Mouse (Mus musculus) G1E (cell line): ENCODE results near the gene Trip12. TPM values are rescaled to one million over a fixed set of nuclear protein-coding genes. Genes with fewer than 3 reads are reported as not detected.
A peak's percentile ranks its signal among the peaks of the same experiment; 100 is the strongest.

Source experiments
- ATAC-seq: 2 replicates; pipeline ENCODE4 v1.8.0; 2016; ENCODE audit warnings: mild to moderate bottlenecking; ENCODE audit not compliant: insufficient number of reproducible peaks, poor library complexity, low FRiP score, severe bottlenecking; ENCODE audit errors: extremely low read depth
- DNase-seq: peaks from one replicate; pipeline ENCODE4 v3.0.0; 2012; ENCODE audit warnings: low spot score
- H3K27me3 ChIP-seq: 2 replicates; pipeline ENCODE4 v1.6.1; 2012; ENCODE audit warnings: mild to moderate bottlenecking, low read length, inconsistent platforms; ENCODE audit not compliant: insufficient read depth
- H3K36me3 ChIP-seq: replicated peaks from 2 replicates; pipeline ENCODE3; 2012; ENCODE audit warnings: mild to moderate bottlenecking, inconsistent platforms
- H3K4me1 ChIP-seq: 2 replicates; pipeline ENCODE4 v1.6.1; 2012; ENCODE audit warnings: low read depth, low read length, inconsistent platforms, mixed read lengths; ENCODE audit not compliant: insufficient read depth
- H3K4me3 ChIP-seq: 2 replicates; pipeline ENCODE4 v1.5.1; 2012; ENCODE audit warnings: low read depth, mild to moderate bottlenecking, inconsistent platforms, low read length, moderate library complexity, mixed read lengths
- H3K9me3 ChIP-seq: replicated peaks from 2 replicates; pipeline ENCODE4 v1.6.1; 2012; ENCODE audit warnings: inconsistent platforms
- CTCF ChIP-seq: IDR thresholded peaks from 2 replicates; pipeline ENCODE4 v1.5.1; 2012; ENCODE audit warnings: low read depth, low read length, inconsistent platforms, mixed read lengths
- GATA1 ChIP-seq: IDR thresholded peaks from 2 replicates; pipeline ENCODE4 v1.6.1; 2012; ENCODE audit warnings: borderline replicate concordance, low read length, inconsistent platforms, mixed read lengths
- GATA2 ChIP-seq: IDR thresholded peaks from 2 replicates; pipeline ENCODE4 v1.6.1; 2012; ENCODE audit warnings: low read depth, low read length, inconsistent platforms, borderline replicate concordance
- POLR2AphosphoS5 ChIP-seq: IDR thresholded peaks from 2 replicates; pipeline ENCODE4 v1.6.1; 2012; ENCODE audit warnings: low read depth, low read length, inconsistent platforms; ENCODE audit not compliant: insufficient replicate concordance
- TAL1 ChIP-seq: conservative IDR thresholded peaks from 2 replicates; pipeline ENCODE4 v1.6.1; 2012; ENCODE audit warnings: low read depth, low read length, inconsistent platforms, mixed read lengths
- polyA plus RNA-seq: library from polyadenylated mRNA; stranded (reverse); fragments of >175 nt; gene quantifications from 2 replicates; pipeline ENCODE4 v1.2.3, GENCODE M21; 2012
- total RNA-seq, 2 experiments: library from RNA; stranded (forward) in 1 of 2; stranded (reverse) in 1 of 2; fragments of 200-1000 nt in 1 of 2; fragments of >200 nt in 1 of 2; fragmentation: Nextera tagmentation in 1 of 2; gene quantifications; 2 replicates each; pipeline ENCODE4 v1.2.3; 2014 to 2017

The Trip12 gene
- total and polyA plus RNA-seq, 3 experiments = 111 to 696 (median 620) TPM

- peaks cover 7% of the 10 kb centered on the region; the same call in 1 of the 2 replicates for H3K4me1 ChIP-seq
- no peak for ATAC-seq
Measured at GRCm38 (mm10) chr1:84882937-84883336, 42.6 kb upstream of the Trip12 start.

GRCm38 (mm10) chr1:84882066-84882532 lies 41.8 kb upstream of the Trip12 start:
- TF ChIP-seq POLR2AphosphoS5 = no peak
- TF ChIP-seq TAL1 = no peak
- no peak for TF ChIP-seq GATA1
- no peak for TF ChIP-seq CTCF
- TF ChIP-seq GATA2 = no peak
- Histone ChIP-seq H3K36me3 (no peaks in the 10 kb centered on the region), H3K27me3 (no peaks in the 10 kb centered on the region), H3K4me1 (peaks cover 7% of the 10 kb centered on the region; the same call in 1 of the 2 replicates), H3K9me3 (no peaks in the 10 kb centered on the region), H3K4me3 (no peak overlapping the region)
- ATAC-seq = no peak
- no peak for DNase-seq

More at GRCm38 (mm10) chr1:84882937-84883336, 42.6 kb upstream of the Trip12 start:
- TF ChIP-seq TAL1 (no peak), POLR2AphosphoS5 (no peak), GATA2 (no peak), GATA1 (no peak), CTCF (no peak)
- H3K4me3 ChIP-seq = no peak overlapping the region
- no peaks in the 10 kb centered on the region for H3K36me3 ChIP-seq
- H3K9me3 ChIP-seq = no peaks in the 10 kb centered on the region
- no peaks in the 10 kb centered on the region for H3K27me3 ChIP-seq
- no peak for DNase-seq

- DNase-seq = no peak
- no peak for TF ChIP-seq POLR2AphosphoS5
- TF ChIP-seq CTCF = peak; percentile 41; the same call in 1 of the 2 replicates
- Histone ChIP-seq H3K4me3 (no peak overlapping the region), H3K9me3 (no peaks in the 10 kb centered on the region), H3K4me1 (peaks cover 7% of the 10 kb centered on the region; the same call in 1 of the 2 replicates), H3K27me3 (no peaks in the 10 kb centered on the region), H3K36me3 (no peaks in the 10 kb centered on the region)
- peak; percentile 61 for ATAC-seq
Measured at GRCm38 (mm10) chr1:84881248-84882065, 41.1 kb upstream of the Trip12 start.

- no peak for TF ChIP-seq CTCF
- TF ChIP-seq GATA2 = no peak
- no peak for TF ChIP-seq GATA1
- TF ChIP-seq POLR2AphosphoS5 = no peak
- no peak for TF ChIP-seq TAL1
- H3K4me3 ChIP-seq = no peak overlapping the region
- DNase-seq (no peak), ATAC-seq (no peak)
- peaks cover 8% of the 10 kb centered on the region; the same call in 1 of the 2 replicates for H3K4me1 ChIP-seq
- no peaks in the 10 kb centered on the region for H3K36me3 ChIP-seq
- no peaks in the 10 kb centered on the region for H3K9me3 ChIP-seq
- H3K27me3 ChIP-seq = no peaks in the 10 kb centered on the region
Measured at GRCm38 (mm10) chr1:84879571-84880120, 39.3 kb upstream of the Trip12 start.

- no peak for ATAC-seq
- Histone ChIP-seq H3K4me1 (peaks cover 22% of the 10 kb centered on the region), H3K27me3 (no peaks in the 10 kb centered on the region), H3K36me3 (no peaks in the 10 kb centered on the region), H3K4me3 (no peak overlapping the region), H3K9me3 (no peaks in the 10 kb centered on the region)
- TF ChIP-seq GATA1 = no peak
- no peak for TF ChIP-seq POLR2AphosphoS5
- TF ChIP-seq TAL1 = no peak
- TF ChIP-seq GATA2 = no peak
- no peak for TF ChIP-seq CTCF
- no peak for DNase-seq
Measured at GRCm38 (mm10) chr1:84877590-84877989, 37.3 kb upstream of the Trip12 start.

- H3K9me3 ChIP-seq = no peaks in the 10 kb centered on the region
- H3K27me3 ChIP-seq = no peaks in the 10 kb centered on the region
- TF ChIP-seq POLR2AphosphoS5 (no peak), GATA1 (no peak)
Measured at GRCm38 (mm10) chr1:84872939-84873338, 32.6 kb upstream of the Trip12 start.

GRCm38 (mm10) chr1:84872105-84872504 lies 31.8 kb upstream of the Trip12 start:
- Histone ChIP-seq H3K9me3 (no peaks in the 10 kb centered on the region), H3K27me3 (no peaks in the 10 kb centered on the region), H3K4me1 (peaks cover 43% of the 10 kb centered on the region), H3K4me3 (no peak overlapping the region), H3K36me3 (no peaks in the 10 kb centered on the region)
- TF ChIP-seq POLR2AphosphoS5 = no peak
- DNase-seq (no peak), ATAC-seq (no peak)

More at GRCm38 (mm10) chr1:84872939-84873338, 32.6 kb upstream of the Trip12 start:
- no peaks in the 10 kb centered on the region for H3K36me3 ChIP-seq
- H3K4me3 ChIP-seq = no peak overlapping the region
- ATAC-seq = no peak
- peaks cover 42% of the 10 kb centered on the region for H3K4me1 ChIP-seq
- DNase-seq = no peak
